Mouse (Mus musculus): ENCODE measurements around the gene Tiam2.

- no peak for TF ChIP-seq EP300 (IDR thresholded peaks at IDR 0.05; ENCODE audit: low read depth)
- no peak for TF ChIP-seq CTCF (IDR thresholded peaks at IDR 0.05; ENCODE audit: low read depth)
Measured at GRCm38 (mm10) chr17:3336887-3337524, 10.6 kb downstream of the Tiam2 start.

All from liver, postnatal 0 days (tissue).